Mouse (Mus musculus): ENCODE measurements around the gene Fjx1. TPM values are rescaled to one million over a fixed set of nuclear protein-coding genes. Genes with fewer than 3 reads are reported as not detected.

The Fjx1 gene
- polyA plus RNA-seq (2017; shearing (Covaris generic)), result 0.10 TPM

DNA sequence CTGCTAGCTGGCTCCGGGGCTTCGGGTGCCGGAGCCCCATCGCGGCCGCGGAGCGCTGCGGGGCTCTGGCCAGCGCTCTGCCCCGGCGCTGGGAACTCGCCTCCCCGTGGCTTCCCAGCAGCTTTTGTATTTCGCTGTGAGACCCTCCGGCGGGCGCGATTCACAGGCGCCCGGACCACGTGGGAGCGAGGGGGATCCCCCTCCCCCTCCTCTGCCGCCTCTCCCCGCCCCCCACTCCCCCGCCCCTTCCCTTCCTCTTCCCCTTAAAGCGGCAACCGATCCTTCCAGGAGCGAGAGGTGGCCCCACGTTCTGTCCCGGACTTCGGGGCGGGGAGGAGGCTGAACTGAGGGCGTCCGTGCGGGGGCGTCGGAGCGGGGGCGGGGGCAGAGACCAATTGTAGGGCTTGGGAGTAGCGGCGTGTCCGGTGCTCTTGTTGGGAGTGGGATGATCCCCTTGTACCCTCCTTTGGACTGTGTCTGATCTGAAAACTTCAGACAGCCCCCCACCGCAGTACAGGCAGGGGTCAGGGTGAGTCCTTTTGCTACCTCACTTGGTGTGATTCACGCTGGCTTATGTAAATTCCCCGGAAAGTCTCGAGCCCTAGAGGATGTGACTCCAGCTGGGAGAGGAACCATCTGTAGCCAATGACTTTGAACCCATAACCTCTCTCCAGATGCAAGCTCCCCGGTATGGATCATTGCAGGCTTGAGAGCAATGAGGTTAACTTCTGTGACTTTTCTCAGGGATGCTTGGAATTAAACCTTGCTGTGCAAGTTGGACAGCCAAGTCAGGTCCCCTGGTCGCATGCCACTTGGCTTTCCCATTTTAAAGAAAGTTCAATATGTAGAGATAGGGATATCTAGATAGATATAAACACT, at the start of gene Fjx1:
Fjx1 (minus strand) TSS at position 829 of the 879 bp plus-strand sequence.

GRCm38 (mm10) chr2:102407363-102408184, 44.7 kb downstream of the Fjx1 start, which contains the start of gene Trim44:
Trim44 (minus strand) TSS chr2:102407828.

Other genes with a start within 250 kb of the Fjx1 start
- 41.1 TPM for gene Trim44, start 44.7 kb downstream of the Fjx1 start, polyA plus RNA-seq (2017; shearing (Covaris generic))
- not detected for gene Pamr1, start 97.5 kb upstream of the Fjx1 start, polyA plus RNA-seq (2017; shearing (Covaris generic))
- gene Slc1a2, start 206.2 kb upstream of the Fjx1 start, polyA plus RNA-seq (2017; shearing (Covaris generic)), result 0.11 TPM